Comparison of ENCODE assay signal across 7 mouse cellular contexts in genomic region chr11:53486822-53487594, GRCm38 (mm10). TPM values are rescaled to one million over a fixed set of nuclear protein-coding genes. Genes with fewer than 3 reads are reported as not detected.
A peak's percentile ranks its signal among the peaks of the same experiment; 100 is the strongest.
DNase-seq lines count a peak whose midpoint lies in the region; ATAC-seq and TF ChIP-seq lines count a peak whose summit lies in the region.

No protein-coding gene starts in this region.

- H3K27me3 ChIP-seq in ES-Bruce4 (ENCODE audit: control insufficient read depth, insufficient read depth, low read length, poor library complexity, severe bottlenecking) = no peaks in the 10 kb centered on the region
- H3K27me3 ChIP-seq in embryonic facial prominence, embryonic 14.5 days (replicated peaks; ENCODE audit: control insufficient read depth, insufficient read depth, low read length) = peaks cover 8% of the 10 kb centered on the region; the same call in 1 of the 2 replicates
- H3K27me3 ChIP-seq in kidney, adult 2 months (replicated peaks; ENCODE audit: control insufficient read depth, insufficient read depth, low read length) = no peaks in the 10 kb centered on the region
- peaks cover 3% of the 10 kb centered on the region; the same call in 1 of the 2 replicates for H3K27me3 ChIP-seq in lung, embryonic 16.5 days (ENCODE audit: control insufficient read depth, insufficient read depth, low read depth, low read length)

- no peak overlapping the region for H3K9ac ChIP-seq in ES-Bruce4 (ENCODE audit: low read depth, poor library complexity, severe bottlenecking)
- no peak overlapping the region; the same call in 1 of the 2 replicates for H3K9ac ChIP-seq in embryonic facial prominence, embryonic 14.5 days (ENCODE audit: low read depth, low read length)
- peak overlapping the region; percentile 43 for H3K9ac ChIP-seq in lung, embryonic 16.5 days (ENCODE audit: low read length)

- no peak for TF ChIP-seq CTCF in ES-Bruce4 (IDR thresholded peaks at IDR 0.05; ENCODE audit: low read depth, low read length)
- no peak for TF ChIP-seq CTCF in kidney, adult 2 months (conservative IDR thresholded peaks at IDR 0.05; ENCODE audit: insufficient read depth, insufficient read length, low read depth, low read length)

- no peak for TF ChIP-seq POLR2A in ES-Bruce4 (IDR thresholded peaks at IDR 0.05; ENCODE audit: insufficient read depth, low read length)
- no peak for TF ChIP-seq POLR2A in kidney, adult 2 months (IDR thresholded peaks at IDR 0.05; ENCODE audit: low read depth, low read length)

- DNase-seq in CD4-positive helper T cell, adult 2 months (ENCODE audit: low read depth, low spot score) = peak; percentile 16
- no peak for DNase-seq in embryonic facial prominence, embryonic 14.5 days (ENCODE audit: low spot score)
- DNase-seq in kidney, adult 2 months = peak; percentile 64
- peak; percentile 60 for DNase-seq in urinary bladder, postnatal 25 days (ENCODE audit: low spot score)
- no peak for DNase-seq in frontal cortex, postnatal 36 days (ENCODE audit: low spot score in 2 of 2)

- H3K4me3 ChIP-seq in ES-Bruce4 (ENCODE audit: low read depth, low read length) = peak overlapping the region; percentile 30
- H3K4me3 ChIP-seq in embryonic facial prominence, embryonic 14.5 days (ENCODE audit: low read depth, low read length) = peak overlapping the region; percentile 15
- H3K4me3 ChIP-seq in kidney, adult 2 months (ENCODE audit: insufficient read depth, low read depth, low read length) = no peak overlapping the region
- H3K4me3 ChIP-seq in lung, embryonic 16.5 days (ENCODE audit: low read length) = peak overlapping the region; percentile 19; the same call in 1 of the 2 replicates

- H3K36me3 ChIP-seq in ES-Bruce4 (ENCODE audit: control insufficient read depth, insufficient read depth, low read length, poor library complexity, severe bottlenecking) = no peaks in the 10 kb centered on the region
- H3K36me3 ChIP-seq in embryonic facial prominence, embryonic 14.5 days (ENCODE audit: control insufficient read depth, insufficient read depth, low read length) = no peaks in the 10 kb centered on the region
- H3K36me3 ChIP-seq in kidney, adult 2 months (ENCODE audit: control insufficient read depth, insufficient read depth, low read length) = no peaks in the 10 kb centered on the region
- H3K36me3 ChIP-seq in lung, embryonic 16.5 days (ENCODE audit: control insufficient read depth, insufficient read depth, low read length) = no peaks in the 10 kb centered on the region

- WGBS in embryonic facial prominence, embryonic 14.5 days = 11% methylated on average over 25 of the region's 27 CpGs
- WGBS in kidney, adult 2 months = 10% methylated on average over 27 of the region's 27 CpGs
- WGBS in lung, embryonic 16.5 days = 8% methylated on average over 27 of the region's 27 CpGs

- ATAC-seq in embryonic facial prominence, embryonic 14.5 days (ENCODE audit: low read depth) = peak; percentile 67
- peak; percentile 66 for ATAC-seq in lung, embryonic 16.5 days (ENCODE audit: low read depth)

- H3K27ac ChIP-seq in ES-Bruce4 (ENCODE audit: insufficient read depth, low read length) = no peak overlapping the region
- H3K27ac ChIP-seq in embryonic facial prominence, embryonic 14.5 days (replicated peaks; ENCODE audit: low read depth, low read length) = no peak overlapping the region
- no peak overlapping the region for H3K27ac ChIP-seq in kidney, adult 2 months (ENCODE audit: insufficient read depth, low read depth, low read length)
- no peak overlapping the region for H3K27ac ChIP-seq in lung, embryonic 16.5 days (ENCODE audit: low read length)

- H3K4me1 ChIP-seq in ES-Bruce4 (ENCODE audit: control insufficient read depth, insufficient read depth, low read length) = no peaks in the 10 kb centered on the region
- no peaks in the 10 kb centered on the region for H3K4me1 ChIP-seq in embryonic facial prominence, embryonic 14.5 days (ENCODE audit: control insufficient read depth, insufficient read depth, low read length)
- no peaks in the 10 kb centered on the region for H3K4me1 ChIP-seq in kidney, adult 2 months (ENCODE audit: control insufficient read depth, insufficient read depth, low read length)
- H3K4me1 ChIP-seq in lung, embryonic 16.5 days (replicated peaks; ENCODE audit: control insufficient read depth, insufficient read depth, low read length) = no peaks in the 10 kb centered on the region

- TF ChIP-seq EP300 in ES-Bruce4 (IDR thresholded peaks at IDR 0.05; ENCODE audit: insufficient read depth, low read depth, low read length) = no peak

- peak overlapping the region; percentile 43 for H3K4me2 ChIP-seq in embryonic facial prominence, embryonic 14.5 days (ENCODE audit: low read depth, low read length)
- H3K4me2 ChIP-seq in lung, embryonic 16.5 days (ENCODE audit: low read depth, low read length) = peak overlapping the region; percentile 46

- H3K9me3 ChIP-seq in ES-Bruce4 (replicated peaks; ENCODE audit: control insufficient read depth, insufficient read depth, low read length, poor library complexity, severe bottlenecking) = no peaks in the 10 kb centered on the region
- H3K9me3 ChIP-seq in embryonic facial prominence, embryonic 14.5 days (ENCODE audit: control insufficient read depth, low read length) = no peaks in the 10 kb centered on the region
- H3K9me3 ChIP-seq in lung, embryonic 16.5 days (ENCODE audit: control insufficient read depth, low read length) = 0 out of 2 replicates have a peak, but pooled peaks cover 3% of the 10 kb centered on the region

RNA-seq across cellular contexts. Expression of gene Sowaha, which starts 6.9 kb away (rescaled TPM):
- not detected in 2 replicates for polyA plus RNA-seq in ES-Bruce4 (2011; ENCODE audit: insufficient read depth, insufficient read length, low read depth, missing spikeins)
- 1.00 and 1.0 TPM in 2 replicates for polyA plus RNA-seq in embryonic facial prominence, embryonic 14.5 days (2014; fragmentation: Nextera tagmentation; extraction: Ambion mirVana)
- polyA plus RNA-seq in kidney, adult 2 months (2012; rRNA removed) = 0.84 and 1.8 TPM in 2 replicates
- 0.13 and 0.25 TPM in 2 replicates for polyA plus RNA-seq in lung, embryonic 16.5 days (2015; fragmentation: Nextera tagmentation; extraction: Ambion mirVana)

RNA-seq across cellular contexts. Expression of gene Gm9945, which starts 7.0 kb away (rescaled TPM):
- polyA plus RNA-seq in ES-Bruce4 (2011; ENCODE audit: insufficient read depth, insufficient read length, low read depth, missing spikeins) = not detected in 2 replicates
- not detected in 2 replicates for polyA plus RNA-seq in embryonic facial prominence, embryonic 14.5 days (2014; fragmentation: Nextera tagmentation; extraction: Ambion mirVana)
- not detected in 2 replicates for polyA plus RNA-seq in kidney, adult 2 months (2012; rRNA removed)
- polyA plus RNA-seq in lung, embryonic 16.5 days (2015; fragmentation: Nextera tagmentation; extraction: Ambion mirVana) = not detected in 2 replicates

RNA-seq across cellular contexts. Expression of gene Gm9837, which starts 16.7 kb away (rescaled TPM):
- polyA plus RNA-seq in ES-Bruce4 (2011; ENCODE audit: insufficient read depth, insufficient read length, low read depth, missing spikeins) = not detected in 2 replicates
- polyA plus RNA-seq in embryonic facial prominence, embryonic 14.5 days (2014; fragmentation: Nextera tagmentation; extraction: Ambion mirVana) = not detected in 2 replicates
- not detected in 2 replicates for polyA plus RNA-seq in kidney, adult 2 months (2012; rRNA removed)
- not detected in 2 replicates for polyA plus RNA-seq in lung, embryonic 16.5 days (2015; fragmentation: Nextera tagmentation; extraction: Ambion mirVana)

RNA-seq across cellular contexts. Expression of gene Shroom1, which starts 30.0 kb away (rescaled TPM):
- 0.39 and 0.52 TPM in 2 replicates for polyA plus RNA-seq in ES-Bruce4 (2011; ENCODE audit: insufficient read depth, insufficient read length, low read depth, missing spikeins)
- 2.9 and 4.0 TPM in 2 replicates for polyA plus RNA-seq in embryonic facial prominence, embryonic 14.5 days (2014; fragmentation: Nextera tagmentation; extraction: Ambion mirVana)
- polyA plus RNA-seq in kidney, adult 2 months (2012; rRNA removed) = 0.88 and 1.2 TPM in 2 replicates
- polyA plus RNA-seq in lung, embryonic 16.5 days (2015; fragmentation: Nextera tagmentation; extraction: Ambion mirVana) = 1.9 and 2.8 TPM in 2 replicates

RNA-seq across cellular contexts. Expression of gene Gm10447, which starts 30.1 kb away (rescaled TPM):
- not detected in 2 replicates for polyA plus RNA-seq in ES-Bruce4 (2011; ENCODE audit: insufficient read depth, insufficient read length, low read depth, missing spikeins)
- polyA plus RNA-seq in embryonic facial prominence, embryonic 14.5 days (2014; fragmentation: Nextera tagmentation; extraction: Ambion mirVana) = not detected in 2 replicates
- 0.05 and 0.10 TPM in 2 replicates for polyA plus RNA-seq in kidney, adult 2 months (2012; rRNA removed)
- polyA plus RNA-seq in lung, embryonic 16.5 days (2015; fragmentation: Nextera tagmentation; extraction: Ambion mirVana) = 0.06 TPM in 1 of 2 replicates, not detected in the other

Comparison
In these comparisons a context has a peak if more than half of its experiments do, and no peak if none do; other contexts are left out.
1. DNase-seq: peak in CD4-positive helper T cell, adult 2 months (single experiment), kidney, adult 2 months (single experiment) and urinary bladder, postnatal 25 days (single experiment); none in embryonic facial prominence, embryonic 14.5 days (single experiment) and frontal cortex, postnatal 36 days (0 of 2).